In the genomic region with DNA sequence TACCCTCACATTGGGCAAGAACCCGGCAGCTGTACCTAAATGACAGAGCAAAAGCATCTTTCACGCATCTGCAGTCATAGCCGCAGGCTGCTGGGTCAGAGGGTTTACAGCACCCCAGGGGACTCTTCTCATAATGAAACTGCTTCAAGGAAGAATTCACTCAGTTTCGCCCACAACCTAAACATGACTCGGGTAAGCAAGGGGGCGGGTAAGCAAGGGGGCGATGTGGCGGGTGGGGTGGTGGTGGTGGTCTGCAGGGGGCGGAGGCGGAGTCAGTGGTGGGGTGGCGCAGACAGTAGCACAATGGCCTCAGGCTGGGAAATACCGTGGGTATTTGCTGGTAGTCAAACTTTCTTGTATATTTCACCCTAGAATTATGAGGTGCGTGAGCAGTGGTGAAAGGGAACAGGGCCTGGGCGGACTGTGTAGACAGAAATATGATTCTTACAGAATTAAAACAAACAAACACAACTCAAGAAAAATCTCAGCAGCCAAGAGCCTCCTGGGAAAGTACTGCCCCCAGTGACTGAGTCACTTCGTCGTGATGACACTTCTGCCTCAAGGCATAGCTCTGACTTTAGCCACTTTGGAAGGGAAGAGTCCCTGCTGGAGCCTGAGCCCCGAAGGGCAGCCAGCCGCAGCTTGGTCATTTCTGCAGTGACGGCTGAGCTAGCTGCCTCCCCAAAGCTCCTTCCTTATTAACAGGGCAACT, we compare ENCODE assay signal across 8 mouse cellular contexts. TPM values are rescaled to one million over a fixed set of nuclear protein-coding genes. Genes with fewer than 3 reads are reported as not detected.
A peak's percentile ranks its signal among the peaks of the same experiment; 100 is the strongest.
DNase-seq lines count a peak whose midpoint lies in the region; ATAC-seq and TF ChIP-seq lines count a peak whose summit lies in the region.

No protein-coding gene starts in this region.

- H3K4me3 ChIP-seq in heart, embryonic 16.5 days (ENCODE audit: low read length), result no peak overlapping the region
- peak overlapping the region; percentile 5; the same call in 1 of the 2 replicates for H3K4me3 ChIP-seq in limb, embryonic 15.5 days

- in situ Hi-C loops in Patski (cut with MboI; ENCODE audit: low pct_unique_long_range_greater_than_20kb), result no loop called here

- H3K4me2 ChIP-seq in heart, embryonic 16.5 days (ENCODE audit: low read depth, low read length), result peak overlapping the region; percentile 1; the same call in 1 of the 2 replicates
- H3K4me2 ChIP-seq in limb, embryonic 15.5 days, result 0 out of 2 replicates have a peak overlapping the region, but pooled peaks have one; percentile 22

- H3K27me3 ChIP-seq in Patski, result no peaks in the 10 kb centered on the region
- no peaks in the 10 kb centered on the region for H3K27me3 ChIP-seq in heart, embryonic 16.5 days (ENCODE audit: control insufficient read depth, insufficient read depth, low read length)
- no peaks in the 10 kb centered on the region for H3K27me3 ChIP-seq in limb, embryonic 15.5 days

- H3K36me3 ChIP-seq in heart, embryonic 16.5 days (ENCODE audit: control insufficient read depth, insufficient read depth), result no peaks in the 10 kb centered on the region
- H3K36me3 ChIP-seq in limb, embryonic 15.5 days, result no peaks in the 10 kb centered on the region

- 33% methylated on average over 19 of the region's 19 CpGs for WGBS in heart, embryonic 16.5 days
- WGBS in limb, embryonic 15.5 days, result 21% methylated on average over 19 of the region's 19 CpGs

- POLR2A ChIA-PET in Patski (lab: Charles Lee), result no interaction called here

- no peak overlapping the region for H3K27ac ChIP-seq in heart, embryonic 16.5 days (ENCODE audit: low read length)
- H3K27ac ChIP-seq in limb, embryonic 15.5 days, result no peak overlapping the region

- CTCF ChIA-PET in Patski (lab: Charles Lee), result interaction anchor here (0.8 to 1.1 kb wide), 2 partner anchors 11 to 34 kb away, joined by 3 read pairs; no protein-coding TSS in a partner anchor

- H3K9me3 ChIP-seq in heart, embryonic 16.5 days (replicated peaks; ENCODE audit: control insufficient read depth, low read length), result no peaks in the 10 kb centered on the region
- no peaks in the 10 kb centered on the region for H3K9me3 ChIP-seq in limb, embryonic 15.5 days

- ATAC-seq in Patski, result peak; percentile 66
- ATAC-seq in heart, embryonic 16.5 days (replicated peaks; ENCODE audit: extremely low read depth, insufficient read depth, low FRiP score), result no peak
- ATAC-seq in limb, embryonic 15.5 days (ENCODE audit: insufficient number of reproducible peaks, low FRiP score, low TSS enrichment, low read depth), result no peak

- DNase-seq in 3T3-L1 (ENCODE audit: low read depth, low spot score), result peak; percentile 59
- peak; percentile 68 for DNase-seq in Patski (ENCODE audit: low read depth, low spot score)
- DNase-seq in urinary bladder, postnatal 36 days (ENCODE audit: low spot score in 2 of 2), result no peak
- DNase-seq in cerebellum, adult 8-10 months, result no peak
- DNase-seq in thymus, postnatal 10 days (ENCODE audit: low spot score in 2 of 2), result no peak
- no peak for DNase-seq in cerebellum, postnatal 14 days

- TF ChIP-seq CTCF in Patski (IDR thresholded peaks at IDR 0.05), result no peak

- H3K4me1 ChIP-seq in heart, embryonic 16.5 days (ENCODE audit: control insufficient read depth, insufficient read depth, low read length), result 0 out of 2 replicates have a peak, but pooled peaks cover 4% of the 10 kb centered on the region
- peaks cover 16% of the 10 kb centered on the region for H3K4me1 ChIP-seq in limb, embryonic 15.5 days

- no peak overlapping the region for H3K9ac ChIP-seq in heart, embryonic 16.5 days (ENCODE audit: low read length)
- H3K9ac ChIP-seq in limb, embryonic 15.5 days, result no peak overlapping the region

RNA-seq across cellular contexts. Expression of gene Mex3b, which starts 55.8 kb away (rescaled TPM):
- polyA plus RNA-seq in Patski (2021), result 5.7 TPM
- polyA plus RNA-seq in heart, embryonic 16.5 days (2015; fragmentation: Nextera tagmentation; extraction: Ambion mirVana), result 4.7 and 5.2 TPM in 2 replicates
- 14.7 and 17.8 TPM in 2 replicates for polyA plus RNA-seq in limb, embryonic 15.5 days (2015; fragmentation: Nextera tagmentation; extraction: Ambion mirVana)

Comparison
In these comparisons a context has a peak if more than half of its experiments do, and no peak if none do; other contexts are left out.
1. DNase-seq: peak in 3T3-L1 (single experiment) and Patski (single experiment); none in urinary bladder, postnatal 36 days (0 of 2), cerebellum, adult 8-10 months (single experiment), thymus, postnatal 10 days (0 of 2) and cerebellum, postnatal 14 days (0 of 2).